Mouse (Mus musculus): ENCODE measurements at regions not wholly inside any gene's neighbourhood (a gene's known extent, or its start where the extent isn't known, plus 50 kb on each side); places are given as distances from the start of the nearest gene placed in this dataset.

DNA sequence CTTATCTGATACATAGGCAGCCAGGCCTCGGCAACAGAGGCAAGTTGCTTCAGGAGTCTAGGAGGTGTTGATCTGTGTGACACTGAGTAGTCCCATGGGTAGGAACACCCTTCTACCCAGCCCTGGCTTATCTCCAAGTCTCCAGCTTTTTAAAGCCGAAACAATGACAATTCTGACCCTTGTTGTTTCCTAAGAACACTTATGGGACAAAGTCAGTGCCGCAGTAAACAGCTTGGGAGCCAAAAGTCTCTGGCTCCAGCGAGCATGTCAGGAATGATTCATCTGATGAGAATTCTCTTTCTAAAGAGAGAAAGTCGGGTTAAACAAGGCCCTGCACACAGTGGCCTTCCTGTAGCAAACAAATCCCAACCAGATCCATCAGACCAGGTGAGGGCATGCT, 234.0 kb upstream of the Zfp637 start:
- no peak for ATAC-seq (replicated peaks; ENCODE audit: poor library complexity)

DNA sequence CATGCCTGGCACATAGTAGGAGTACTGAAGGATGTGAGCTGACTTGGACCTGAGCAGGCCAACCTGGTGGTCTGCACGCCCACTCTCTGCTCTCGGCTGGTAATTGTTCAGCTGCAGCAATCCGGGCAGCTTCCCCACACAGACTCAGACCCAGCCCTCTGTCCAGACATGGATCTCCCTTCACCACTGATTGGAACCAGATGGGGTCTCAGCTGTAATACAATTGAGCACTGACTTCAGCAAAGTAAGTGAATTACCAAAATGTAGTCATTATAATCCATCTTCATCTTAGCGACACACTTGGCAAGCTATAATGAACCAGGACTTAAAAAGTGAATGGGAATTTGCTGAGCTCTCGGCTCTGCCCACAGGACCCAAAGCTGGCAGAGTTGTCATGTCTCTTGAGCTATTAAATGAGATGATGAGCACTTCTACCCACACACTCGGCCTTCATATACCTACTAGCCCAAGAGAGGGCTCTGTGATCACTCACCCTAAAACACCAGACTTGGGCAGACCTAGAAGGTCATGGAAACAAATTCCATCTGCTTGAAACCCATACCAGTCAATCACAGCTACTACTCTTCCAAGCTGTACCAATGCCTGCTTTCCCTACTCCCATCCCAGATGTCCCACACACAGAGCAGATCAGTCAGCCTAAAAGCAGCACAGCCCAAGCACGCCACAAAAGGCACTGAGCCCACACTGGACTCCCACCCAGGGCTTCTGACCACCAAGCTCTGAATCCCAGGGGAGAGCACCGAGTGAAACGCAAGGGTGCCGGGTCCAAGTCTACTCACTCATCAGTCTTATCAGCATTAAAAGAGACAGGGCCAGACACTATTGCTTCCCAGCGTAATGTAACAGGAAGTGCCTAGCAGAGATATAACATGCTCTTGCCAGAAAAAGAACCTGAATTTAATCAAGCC, 231.2 kb upstream of the Zfp637 start:
- no peak for ATAC-seq (replicated peaks; ENCODE audit: poor library complexity)

DNA sequence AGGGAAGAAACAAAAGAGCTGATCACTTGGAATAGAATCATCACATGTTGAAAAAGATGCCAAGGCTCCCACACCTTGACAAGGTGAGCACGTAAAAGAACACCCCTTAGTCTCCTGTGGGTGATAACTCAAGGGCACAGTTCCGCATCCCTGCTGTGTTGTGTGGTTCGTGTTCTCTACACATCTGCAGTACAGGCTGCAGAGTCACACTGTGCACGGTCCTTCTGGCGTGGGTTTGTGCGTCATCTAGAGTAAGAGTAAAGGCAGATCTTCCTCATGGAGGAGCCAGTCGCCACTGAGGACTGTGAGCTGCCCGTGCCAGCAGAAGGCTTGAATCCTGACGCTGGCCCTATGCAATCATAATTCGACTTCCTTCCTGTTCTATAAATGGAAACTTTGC, 229.7 kb upstream of the Zfp637 start:
- no peak for ATAC-seq (replicated peaks; ENCODE audit: poor library complexity)

DNA sequence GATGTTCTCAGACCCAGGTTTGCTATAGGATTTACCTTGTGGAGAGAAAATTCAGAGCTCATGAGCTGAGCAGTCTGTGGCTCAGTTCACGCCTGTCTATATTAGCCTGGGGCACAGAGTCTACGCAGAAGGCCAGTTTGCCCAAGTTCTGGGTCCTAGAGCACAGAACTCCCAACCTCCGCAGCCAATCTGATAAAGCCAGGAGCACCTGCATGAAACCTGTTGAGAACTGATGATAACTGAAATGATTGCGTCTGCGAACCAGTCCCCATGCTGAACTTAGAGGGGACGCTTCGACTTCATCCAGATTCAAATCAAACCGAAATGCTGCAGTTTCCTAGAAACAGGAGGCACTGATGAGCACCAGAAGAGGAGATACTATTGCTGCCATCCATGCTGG, 229.0 kb upstream of the Zfp637 start:
- no peak for ATAC-seq (replicated peaks; ENCODE audit: poor library complexity)

DNA sequence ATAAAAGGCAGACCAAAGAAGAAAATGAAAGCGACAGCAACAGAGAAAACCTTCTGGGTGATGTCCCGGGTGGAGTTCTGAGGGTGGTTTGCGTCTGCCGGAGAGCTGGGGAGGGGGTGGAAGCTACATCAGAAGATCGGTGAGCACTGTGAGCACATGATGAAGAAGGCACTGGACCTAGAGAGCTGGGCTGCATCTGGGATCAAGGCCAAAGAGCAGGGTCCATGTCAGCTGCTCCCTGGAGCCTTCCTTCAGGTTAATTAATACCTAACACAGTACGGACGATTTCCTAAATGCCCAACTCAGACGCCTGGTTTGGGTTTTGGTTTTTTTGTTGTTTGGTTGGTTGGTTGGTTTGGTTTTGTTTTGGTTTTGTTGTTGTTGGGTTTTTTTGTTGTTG, 228.6 kb upstream of the Zfp637 start:
- no peak for ATAC-seq (replicated peaks; ENCODE audit: poor library complexity)

DNA sequence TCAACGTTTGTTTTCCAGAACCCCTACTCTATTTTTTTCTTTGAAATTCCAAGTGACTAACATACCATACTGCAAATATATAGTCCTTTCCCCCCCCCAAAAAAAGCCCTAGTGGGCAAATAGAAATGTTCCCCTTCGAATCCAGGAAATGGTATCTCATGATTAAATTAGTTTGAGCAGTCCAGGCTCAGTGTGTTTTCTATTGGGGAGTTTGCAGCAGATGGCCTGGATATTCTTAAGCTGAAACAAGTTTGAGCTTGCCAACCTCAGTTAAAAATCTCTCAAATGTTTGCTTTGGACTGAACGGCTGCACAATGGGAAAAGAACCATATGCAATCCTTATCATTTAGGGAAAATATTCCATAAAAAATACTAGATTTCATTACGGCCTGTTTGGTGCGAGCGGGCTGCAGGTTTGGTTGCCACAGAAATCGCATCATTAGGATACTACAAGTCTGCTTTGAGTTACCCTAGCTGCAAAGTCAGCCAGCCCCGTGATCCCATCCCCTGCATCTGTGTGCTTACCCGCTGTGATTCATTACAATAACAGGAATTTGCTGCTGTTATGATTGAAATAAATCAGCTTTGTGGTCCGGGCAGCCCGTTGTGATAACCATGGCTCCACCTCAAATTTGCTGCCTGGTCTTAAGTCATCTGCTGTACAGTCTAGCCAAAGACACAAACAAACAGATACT, 227.2 kb upstream of the Zfp637 start:
- no peak for ATAC-seq (replicated peaks; ENCODE audit: poor library complexity)

DNA sequence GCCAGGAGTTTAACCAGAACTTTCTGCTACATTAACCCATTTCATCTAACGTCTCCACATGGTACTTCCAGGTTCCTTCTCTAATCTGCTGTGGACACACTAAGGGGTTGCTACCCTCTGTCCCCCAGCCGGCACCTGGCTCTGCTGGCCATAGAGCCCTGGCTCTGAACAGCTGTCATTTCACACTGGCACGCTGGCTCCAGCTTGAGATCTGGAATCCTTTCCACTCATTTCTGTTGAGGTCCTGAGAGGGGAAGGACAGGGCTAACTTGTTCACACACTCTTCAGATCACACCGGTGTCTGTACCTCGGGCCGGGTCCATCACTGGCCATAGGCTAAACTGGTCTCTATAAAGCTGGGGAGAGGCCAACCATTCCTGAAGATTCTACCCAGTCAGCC, 226.6 kb upstream of the Zfp637 start:
- no peak for ATAC-seq (replicated peaks; ENCODE audit: poor library complexity)

DNA sequence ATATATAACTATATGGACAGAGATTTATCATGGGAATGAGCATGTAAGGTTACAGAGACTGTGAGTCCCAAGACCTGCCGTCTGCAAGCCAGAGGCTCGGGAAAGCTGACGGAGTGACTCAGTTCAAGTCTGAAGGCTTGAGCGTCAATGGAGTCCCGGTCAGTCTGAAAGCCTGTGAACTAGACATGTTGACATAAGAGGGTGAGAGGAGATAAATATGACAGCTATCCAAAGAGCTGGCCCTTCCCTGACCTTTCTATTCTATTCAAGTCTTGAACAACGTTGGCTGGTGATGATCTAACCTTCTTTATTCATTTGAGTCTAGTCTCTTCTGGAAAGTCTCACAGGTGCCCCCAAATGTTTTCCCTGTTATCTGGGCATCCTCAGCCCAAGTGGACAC, 223.8 kb upstream of the Zfp637 start:
- no peak for ATAC-seq (replicated peaks; ENCODE audit: poor library complexity)

DNA sequence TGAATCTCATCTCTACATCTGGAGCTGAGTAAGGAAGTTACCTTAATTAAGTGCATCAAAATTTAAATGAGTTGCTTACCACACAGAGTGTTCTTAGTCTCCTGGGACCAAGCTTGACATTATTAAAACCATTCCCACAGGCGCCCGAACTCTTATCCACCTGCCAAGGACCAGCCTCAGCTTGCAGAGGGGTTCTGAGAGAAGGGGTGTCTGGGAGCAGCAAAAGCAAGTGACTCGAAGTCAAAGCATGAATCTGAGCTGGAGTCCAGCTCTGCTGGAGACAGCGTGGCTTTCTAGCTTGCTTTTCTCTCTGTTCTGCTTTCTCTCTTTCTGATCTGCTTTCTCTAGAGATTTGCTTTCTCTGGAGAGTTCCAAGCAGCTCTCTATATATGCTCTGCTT, 223.0 kb upstream of the Zfp637 start:
- no peak for ATAC-seq (replicated peaks; ENCODE audit: poor library complexity)

DNA sequence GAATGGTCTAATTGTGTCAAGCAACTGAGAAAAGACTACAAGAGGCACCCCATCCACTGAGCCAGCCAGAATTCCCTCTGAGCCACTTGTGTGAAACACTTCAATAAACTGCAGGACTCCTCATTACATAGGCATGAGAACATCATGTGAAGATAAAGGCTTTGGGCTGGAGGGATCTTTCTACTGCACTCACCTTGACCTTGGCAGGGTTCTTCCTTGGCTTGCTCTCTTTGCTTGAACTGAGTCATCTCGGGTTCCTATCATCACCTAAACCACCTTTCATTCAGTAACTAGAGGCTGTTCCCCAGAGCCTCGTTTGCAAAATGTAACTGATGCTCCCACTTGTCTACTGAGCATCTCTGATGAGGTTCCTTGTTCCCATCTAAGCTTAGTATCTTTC, 221.4 kb upstream of the Zfp637 start:
- ATAC-seq (replicated peaks; ENCODE audit: poor library complexity) = no peak

DNA sequence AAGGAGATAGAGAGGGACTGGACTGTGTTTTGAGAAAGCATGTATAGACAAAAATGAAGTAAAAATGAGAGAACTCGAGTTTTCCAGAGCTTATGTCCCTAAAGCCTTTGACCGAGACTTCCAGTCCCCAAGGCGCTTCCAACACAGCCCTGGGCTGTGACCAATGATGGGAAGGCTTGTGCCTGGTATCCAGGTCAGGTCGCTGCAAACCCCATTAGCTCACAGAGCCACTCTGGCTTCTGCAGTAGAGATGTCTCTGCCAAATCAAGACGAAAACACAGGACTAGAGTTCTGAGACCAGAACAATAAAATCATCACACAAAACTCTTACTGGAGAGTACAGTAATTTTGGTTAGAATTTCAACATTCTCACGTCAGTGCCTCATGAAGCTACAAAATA, 218.5 kb upstream of the Zfp637 start:
- no peak for ATAC-seq (replicated peaks; ENCODE audit: poor library complexity)

DNA sequence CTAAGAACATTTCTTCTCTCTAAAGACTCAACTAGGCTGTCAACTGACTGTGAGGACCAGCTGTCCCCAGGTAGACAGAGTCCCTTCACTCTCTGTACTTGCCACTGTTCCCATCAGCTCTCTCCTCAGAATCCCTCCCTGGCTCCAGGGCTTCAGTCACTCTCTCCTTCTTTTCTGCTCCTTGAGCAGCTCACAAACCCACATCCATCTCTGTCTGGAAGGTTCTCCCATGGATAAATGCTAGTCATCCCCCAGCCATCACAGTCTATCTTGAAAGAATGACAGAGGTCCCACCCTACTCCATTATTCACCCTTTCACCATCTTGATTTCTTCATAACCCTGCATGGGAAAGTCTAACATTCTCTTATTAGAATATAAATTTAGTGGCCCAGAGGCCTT, 218.0 kb upstream of the Zfp637 start:
- no peak for ATAC-seq (replicated peaks; ENCODE audit: poor library complexity)

DNA sequence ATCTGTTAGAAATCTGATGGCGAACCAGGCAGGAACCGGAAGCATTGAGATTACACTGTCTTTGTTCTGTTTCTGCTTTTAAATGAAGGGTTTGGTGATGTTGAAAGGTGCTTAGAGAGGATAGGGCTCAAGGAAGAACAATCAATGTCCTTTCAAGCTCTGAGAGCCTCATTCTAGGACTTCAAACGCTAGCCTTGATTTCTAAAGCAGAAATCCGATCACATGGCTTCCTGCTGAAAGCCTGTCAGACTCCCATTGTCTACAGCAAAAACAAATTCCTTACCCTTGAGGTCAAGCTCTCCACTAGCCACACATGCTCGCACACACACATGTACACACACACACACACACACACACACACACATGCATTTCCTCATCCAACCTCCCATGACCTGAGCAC, 215.3 kb upstream of the Zfp637 start:
- no peak for ATAC-seq (replicated peaks; ENCODE audit: poor library complexity)

DNA sequence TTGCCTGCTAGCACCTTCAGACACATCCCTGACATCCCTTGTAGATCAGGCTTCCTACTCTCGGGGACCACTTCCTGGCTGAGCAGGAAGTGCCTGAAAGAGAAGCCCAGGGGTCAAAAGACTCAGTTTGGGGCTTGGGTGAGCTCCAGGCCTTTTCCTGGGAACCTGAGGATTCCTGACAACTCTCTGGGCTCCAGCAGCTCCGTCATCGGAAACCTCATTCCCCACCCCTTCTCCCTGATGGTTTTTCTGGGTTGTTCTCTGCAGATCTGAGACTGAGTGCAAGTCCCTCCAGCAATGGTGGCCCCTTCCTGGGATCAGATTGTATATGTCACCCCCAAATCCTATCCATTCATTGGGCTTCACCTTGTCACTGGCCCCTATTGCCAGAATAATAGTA, 213.5 kb upstream of the Zfp637 start:
- no peak for ATAC-seq (replicated peaks; ENCODE audit: poor library complexity)

DNA sequence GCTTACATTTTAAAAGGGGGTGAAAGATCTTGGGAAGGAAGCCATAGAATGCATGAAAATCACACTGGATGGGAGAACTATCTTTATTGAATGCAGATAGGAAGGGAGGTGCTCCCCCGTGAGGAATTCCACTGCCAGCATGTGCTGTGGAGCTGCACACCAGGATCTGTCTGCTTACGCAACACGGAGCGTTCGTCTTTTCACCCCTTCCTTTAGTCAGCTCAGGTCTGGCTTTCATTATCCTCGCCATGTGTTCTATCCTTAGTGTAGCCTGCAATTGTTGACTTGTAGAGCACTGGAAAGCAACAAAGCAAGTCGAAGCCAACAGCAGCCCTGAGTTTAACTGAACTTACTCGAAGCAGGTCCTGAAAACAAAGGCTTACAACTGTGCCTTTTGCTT, 194.4 kb upstream of the Zfp637 start:
- no peak for ATAC-seq (replicated peaks; ENCODE audit: poor library complexity)

DNA sequence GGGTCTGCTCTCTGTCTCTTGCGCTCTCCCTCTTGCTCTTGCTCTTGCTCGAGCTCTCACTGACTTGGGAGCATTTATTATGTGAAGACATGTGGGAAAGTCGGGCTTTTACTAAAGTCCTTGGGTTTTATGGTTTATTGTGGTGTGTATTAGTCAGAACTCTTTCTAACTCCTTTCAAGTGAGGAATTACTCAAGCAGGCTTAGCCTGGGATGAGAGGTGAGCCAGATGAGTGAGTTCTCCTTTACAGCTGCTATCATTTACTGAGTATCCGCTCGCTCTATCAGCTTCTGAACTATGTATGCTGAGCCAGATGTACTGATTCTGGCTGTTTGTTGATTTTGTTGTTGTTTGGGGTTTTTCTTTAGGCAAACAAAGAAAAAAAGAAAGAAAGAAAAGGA, 190.4 kb upstream of the Zfp637 start:
- ATAC-seq (replicated peaks; ENCODE audit: poor library complexity) = no peak

DNA sequence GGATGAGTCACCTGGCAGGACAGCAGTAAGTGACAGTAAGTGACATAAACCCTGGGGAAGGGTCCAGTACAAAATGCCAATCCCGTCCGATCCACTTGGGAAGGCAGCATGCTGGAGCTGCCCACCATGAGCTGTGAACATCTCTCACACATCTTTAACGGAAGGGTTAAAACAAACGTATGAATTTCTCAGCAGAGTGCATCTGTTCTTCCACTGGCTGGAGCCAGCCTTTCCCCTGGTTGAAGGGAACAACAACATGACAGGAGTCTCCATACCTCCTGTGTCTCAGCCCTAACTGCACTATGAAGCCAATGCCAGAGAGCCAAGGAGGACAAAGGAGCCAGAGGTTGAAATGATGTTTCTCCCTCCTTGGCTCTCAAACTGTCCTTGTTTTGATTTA, 189.4 kb upstream of the Zfp637 start:
- ATAC-seq (replicated peaks; ENCODE audit: poor library complexity) = no peak

DNA sequence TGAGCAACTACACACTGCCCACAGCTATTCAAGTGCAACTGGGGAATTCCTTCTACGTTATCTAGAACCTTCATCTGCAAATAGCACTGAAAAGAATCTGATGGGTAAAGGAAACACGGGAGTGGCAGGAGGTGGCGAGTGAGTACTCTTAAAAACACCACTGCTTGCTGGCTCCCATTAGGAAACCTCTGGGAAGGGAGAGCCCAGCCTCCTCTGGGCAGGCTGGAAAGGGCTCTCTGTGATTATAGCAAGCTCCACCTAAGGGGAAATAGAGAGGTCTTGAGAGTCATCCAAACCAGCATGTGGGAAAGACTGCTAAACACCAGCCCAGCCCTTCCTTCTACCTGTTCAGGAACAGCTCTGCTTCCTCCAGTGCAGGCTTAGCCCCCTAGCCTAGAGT, 189.0 kb upstream of the Zfp637 start:
- no peak for ATAC-seq (replicated peaks; ENCODE audit: poor library complexity)

DNA sequence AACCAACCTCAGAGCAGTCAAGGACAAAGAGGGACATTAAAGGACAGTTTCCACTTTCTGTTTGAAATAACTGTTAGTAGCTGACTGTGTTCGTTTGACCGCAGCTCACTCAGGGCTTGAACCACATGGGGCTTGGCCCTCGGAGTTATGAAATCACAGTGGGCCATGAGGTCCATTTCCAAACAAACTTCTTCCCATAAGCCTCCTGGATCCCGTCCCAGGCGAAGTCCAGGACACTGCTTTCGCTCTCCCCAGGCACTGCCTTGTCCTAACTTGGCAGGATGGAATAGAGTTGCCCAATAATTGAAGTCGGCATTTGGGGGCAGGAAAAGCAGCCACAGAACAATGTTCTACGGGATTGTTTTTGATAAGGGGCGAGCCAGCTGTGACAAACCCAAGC, 188.1 kb upstream of the Zfp637 start:
- no peak for ATAC-seq (replicated peaks; ENCODE audit: poor library complexity)

DNA sequence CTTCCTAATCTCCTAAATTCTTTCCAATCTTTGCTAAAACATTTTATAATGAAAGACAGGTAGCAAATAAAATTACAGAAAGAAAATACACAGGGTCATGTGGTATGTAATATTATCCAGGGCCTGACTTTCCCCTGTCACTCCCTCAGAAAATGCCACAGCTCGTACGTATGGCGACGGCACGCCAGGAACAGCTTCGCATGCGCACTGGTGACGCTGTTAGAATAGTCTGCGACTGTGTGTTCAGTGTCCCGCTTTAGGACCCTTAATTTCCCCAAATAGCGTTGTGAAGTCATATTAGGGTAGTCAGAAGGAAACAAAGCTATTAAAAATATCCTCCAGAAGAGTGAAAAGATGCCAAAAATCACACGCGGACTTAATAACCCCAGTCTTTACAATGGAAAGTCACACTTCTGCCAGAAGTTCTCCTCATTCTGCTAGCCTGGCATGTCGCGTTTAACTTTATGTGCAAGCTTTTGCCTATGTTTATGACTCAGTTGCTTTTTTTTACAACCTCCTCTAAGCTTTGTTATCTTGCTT, 187.0 kb upstream of the Zfp637 start:
- ATAC-seq (replicated peaks; ENCODE audit: poor library complexity) = no peak

DNA sequence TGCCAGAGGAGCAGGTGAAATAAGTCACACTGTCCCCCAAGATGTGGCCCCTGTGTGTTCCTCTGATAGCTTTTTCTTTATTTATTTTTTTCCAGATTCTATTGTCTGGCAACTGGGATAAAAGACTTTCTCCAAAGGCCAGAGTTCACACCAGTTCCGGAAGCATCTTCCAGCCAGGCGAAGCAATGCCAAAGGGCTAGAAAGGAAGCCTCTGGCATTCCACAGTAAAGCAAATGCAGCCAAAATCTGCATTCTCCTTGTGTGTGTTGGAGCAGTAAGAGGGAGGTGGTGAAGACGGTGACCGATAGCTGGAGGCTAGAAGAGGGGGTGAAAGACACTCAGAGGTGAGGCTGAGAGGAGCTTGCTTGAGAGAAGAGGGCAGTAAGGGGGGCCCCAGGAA, 185.0 kb upstream of the Zfp637 start:
- no peak for ATAC-seq (replicated peaks; ENCODE audit: poor library complexity)

DNA sequence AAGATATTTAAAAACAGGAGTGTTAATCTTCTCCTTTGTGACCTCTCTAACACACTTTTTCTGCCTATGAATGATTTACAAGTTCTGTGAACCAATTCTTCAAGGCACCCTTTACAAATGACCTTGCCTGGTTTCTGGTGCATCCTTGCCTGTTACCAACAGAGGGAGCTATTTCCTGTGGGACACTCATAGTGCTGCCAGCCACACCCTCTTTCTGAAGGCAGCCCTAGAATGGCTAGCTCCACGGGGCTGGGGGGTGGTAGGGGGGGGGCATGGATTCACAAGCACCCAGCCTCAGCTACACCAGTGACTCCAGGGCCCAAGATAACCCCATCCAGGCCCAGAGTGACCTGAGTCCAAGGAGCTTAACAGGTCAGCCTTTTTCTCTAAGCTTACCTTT, 180.4 kb upstream of the Zfp637 start:
- peak; percentile 86 for ATAC-seq (replicated peaks; ENCODE audit: poor library complexity)

Data from megakaryocyte progenitor cell, adult 5-6 weeks (primary cell).